20 mouse cellular contexts compared by ENCODE assay signal in the genomic region with DNA sequence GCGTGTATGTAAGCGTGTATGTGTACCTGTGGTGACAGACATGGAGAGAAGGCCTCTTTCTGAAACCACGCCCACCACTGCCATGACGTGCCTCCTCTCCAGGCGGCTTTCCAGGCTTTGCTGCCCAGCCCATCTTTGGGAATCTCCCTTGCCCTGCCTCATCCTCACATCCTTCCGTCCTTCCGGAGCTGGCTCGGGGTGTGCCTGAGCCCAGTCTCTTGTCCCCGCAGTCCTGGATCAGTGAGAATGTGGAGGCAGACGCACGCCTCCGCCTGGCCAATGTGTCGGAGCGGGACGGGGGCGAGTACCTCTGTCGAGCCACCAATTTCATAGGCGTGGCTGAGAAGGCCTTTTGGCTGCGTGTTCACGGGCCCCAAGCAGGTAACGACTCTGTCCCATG. TPM values are rescaled to one million over a fixed set of nuclear protein-coding genes. Genes with fewer than 3 reads are reported as not detected.
A peak's percentile ranks its signal among the peaks of the same experiment; 100 is the strongest.
DNase-seq lines count a peak whose midpoint lies in the region; ATAC-seq and TF ChIP-seq lines count a peak whose summit lies in the region.
"Had no signal": no experiment of that assay in that cellular context is flagged by ENCODE, and none has a peak within 500 bp of the region (broad histone marks: within the 10 kb centered on the region; RNA-seq: fewer than 3 reads in every experiment).

No protein-coding gene starts in this region.

- ATAC-seq in kidney, embryonic 16.5 days (ENCODE audit: low FRiP score, low TSS enrichment): no peak
- ATAC-seq in lung, postnatal 0 days: no peak
- no peak for ATAC-seq in forebrain, embryonic 15.5 days (replicated peaks)

- TF ChIP-seq POLR2A in kidney, adult 2 months (IDR thresholded peaks at IDR 0.05; ENCODE audit: low read depth, low read length): no peak

- TF ChIP-seq CTCF in kidney, adult 2 months (conservative IDR thresholded peaks at IDR 0.05; ENCODE audit: insufficient read depth, insufficient read length, low read depth, low read length): no peak
- no peak for TF ChIP-seq CTCF in lung, postnatal 0 days (IDR thresholded peaks at IDR 0.05)

- H3K36me3 ChIP-seq in kidney, embryonic 16.5 days (ENCODE audit: insufficient read depth, low read length): peaks cover 20% of the 10 kb centered on the region; the same call in 1 of the 2 replicates
- H3K36me3 ChIP-seq in kidney, adult 2 months (ENCODE audit: control insufficient read depth, insufficient read depth, low read length): no peaks in the 10 kb centered on the region; the same call in 1 of the 2 replicates
- peaks cover 54% of the 10 kb centered on the region for H3K36me3 ChIP-seq in lung, postnatal 0 days (ENCODE audit: insufficient read depth, low read length)
- peaks cover 9% of the 10 kb centered on the region; the same call in 1 of the 2 replicates for H3K36me3 ChIP-seq in forebrain, embryonic 15.5 days
- H3K36me3 ChIP-seq: hindbrain, embryonic 15.5 days had no signal

- WGBS in kidney, embryonic 16.5 days: 46% methylated on average over 21 of the region's 21 CpGs
- 69% methylated on average over 21 of the region's 21 CpGs for WGBS in kidney, adult 2 months
- WGBS in lung, postnatal 0 days: 62% methylated on average over 21 of the region's 21 CpGs
- 64% methylated on average over 21 of the region's 21 CpGs for whole genome bisulfite sequencing in forebrain, embryonic 15.5 days

- 0 out of 2 replicates have a peak, but pooled peaks cover 5% of the 10 kb centered on the region for H3K4me1 ChIP-seq in kidney, embryonic 16.5 days (ENCODE audit: insufficient read depth, low read length)
- peaks cover 23% of the 10 kb centered on the region for H3K4me1 ChIP-seq in kidney, adult 2 months (ENCODE audit: control insufficient read depth, insufficient read depth, low read length)
- H3K4me1 ChIP-seq in lung, postnatal 0 days (ENCODE audit: insufficient read depth, low read depth, low read length): no peaks in the 10 kb centered on the region
- H3K4me1 ChIP-seq in forebrain, embryonic 15.5 days: peaks cover 7% of the 10 kb centered on the region

- H3K9me3 ChIP-seq in kidney, embryonic 16.5 days (ENCODE audit: low read length): no peaks in the 10 kb centered on the region
- H3K9me3 ChIP-seq in lung, postnatal 0 days (ENCODE audit: low read length): no peaks in the 10 kb centered on the region
- H3K9me3 ChIP-seq in forebrain, embryonic 15.5 days: no peaks in the 10 kb centered on the region
- H3K9me3 ChIP-seq: heart, embryonic 10.5 days; hindbrain, embryonic 15.5 days; neural tube, embryonic 12.5 days had no signal

- no peak overlapping the region for H3K4me3 ChIP-seq in kidney, embryonic 16.5 days (ENCODE audit: low read length)
- no peak overlapping the region for H3K4me3 ChIP-seq in kidney, adult 2 months (ENCODE audit: insufficient read depth, low read depth, low read length)
- H3K4me3 ChIP-seq in lung, postnatal 0 days (ENCODE audit: low read depth, low read length): no peak overlapping the region
- no peak overlapping the region for H3K4me3 ChIP-seq in forebrain, embryonic 15.5 days
- H3K4me3 ChIP-seq: erythroblast, embryonic 14.5 days; heart, embryonic 10.5 days; hindbrain, embryonic 15.5 days; neural tube, embryonic 12.5 days had no signal

- no peaks in the 10 kb centered on the region for H3K27me3 ChIP-seq in kidney, embryonic 16.5 days (ENCODE audit: insufficient read depth, low read length)
- no peaks in the 10 kb centered on the region for H3K27me3 ChIP-seq in kidney, adult 2 months (replicated peaks; ENCODE audit: control insufficient read depth, insufficient read depth, low read length)
- no peaks in the 10 kb centered on the region for H3K27me3 ChIP-seq in lung, postnatal 0 days (replicated peaks; ENCODE audit: insufficient read depth, low read length)
- H3K27me3 ChIP-seq in forebrain, embryonic 15.5 days: no peaks in the 10 kb centered on the region
- H3K27me3 ChIP-seq: hindbrain, embryonic 15.5 days; neural tube, embryonic 12.5 days had no signal

- H3K9ac ChIP-seq in kidney, embryonic 16.5 days (replicated peaks; ENCODE audit: low read length): no peak overlapping the region
- H3K9ac ChIP-seq in lung, postnatal 0 days (replicated peaks; ENCODE audit: low read depth): no peak overlapping the region
- H3K9ac ChIP-seq in forebrain, embryonic 15.5 days (replicated peaks): no peak overlapping the region
- H3K9ac ChIP-seq: hindbrain, embryonic 15.5 days; liver, embryonic 14.5 days; neural tube, embryonic 12.5 days had no signal

- no peak for DNase-seq in kidney, adult 2 months
- DNase-seq in lung, postnatal 14 days: peak; percentile 30
- DNase-seq in lung, postnatal 0 days (ENCODE audit: low spot score): no peak
- DNase-seq in R1 (ENCODE audit: low read depth, low spot score): peak; percentile 41
- DNase-seq in thymus, postnatal 14 days: no peak
- DNase-seq in heart, postnatal 4 days: no peak
- DNase-seq: adrenal gland, postnatal 25 days; cerebellum, adult 9-11 months; heart, postnatal 14 days; kidney, adult 11 months; kidney, postnatal 4 days; left cerebral cortex, postnatal 4 days; thymus, adult 2 months had no signal

- H3K4me2 ChIP-seq in kidney, embryonic 16.5 days (replicated peaks; ENCODE audit: low read depth, low read length): peak overlapping the region; percentile 21; the same call in 1 of the 2 replicates
- no peak overlapping the region for H3K4me2 ChIP-seq in lung, postnatal 0 days (replicated peaks; ENCODE audit: low read depth, low read length)
- 0 out of 2 replicates have a peak overlapping the region, but pooled peaks have one; percentile 11 for H3K4me2 ChIP-seq in forebrain, embryonic 15.5 days (replicated peaks)
- H3K4me2 ChIP-seq: hindbrain, embryonic 15.5 days; neural tube, embryonic 12.5 days had no signal

- H3K27ac ChIP-seq in kidney, embryonic 16.5 days (ENCODE audit: low read length): no peak overlapping the region
- no peak overlapping the region for H3K27ac ChIP-seq in kidney, adult 2 months (ENCODE audit: insufficient read depth, low read depth, low read length)
- no peak overlapping the region for H3K27ac ChIP-seq in lung, postnatal 0 days (ENCODE audit: low read length)
- no peak overlapping the region; the same call in 1 of the 2 replicates for H3K27ac ChIP-seq in forebrain, embryonic 15.5 days (replicated peaks)
- H3K27ac ChIP-seq: heart, embryonic 10.5 days; hindbrain, embryonic 15.5 days; liver, embryonic 14.5 days; neural tube, embryonic 12.5 days had no signal

- TF ChIP-seq EP300 in lung, postnatal 0 days (IDR thresholded peaks at IDR 0.05): no peak

RNA-seq across cellular contexts. Expression of a gene that starts 9.6 kb away (rescaled TPM):
- 19.1 and 21.9 TPM in 2 replicates for polyA plus RNA-seq in kidney, embryonic 16.5 days (2015; fragmentation: Nextera tagmentation; extraction: Ambion mirVana)
- 63.7 and 94.9 TPM in 2 replicates for polyA plus RNA-seq in kidney, adult 2 months (2012; rRNA removed)
- 67.9 and 72.5 TPM in 2 replicates for polyA plus RNA-seq in lung, postnatal 0 days (2015; fragmentation: Nextera tagmentation; extraction: Ambion mirVana)
- polyA plus RNA-seq in forebrain, embryonic 15.5 days (2015; fragmentation: Nextera tagmentation; extraction: Ambion mirVana): 32.9 and 44.3 TPM in 2 replicates
- 10 to 100 TPM in 1 of 2 experiments, 1 to 10 TPM in 1; 8.6 to 10.5 TPM for total RNA-seq in heart, postnatal 4 days (2021)
- polyA plus RNA-seq: erythroblast, embryonic 14.5 days had no signal

RNA-seq across cellular contexts. Expression of a gene that starts 51.6 kb away (rescaled TPM):
- polyA plus RNA-seq in kidney, embryonic 16.5 days (2015; fragmentation: Nextera tagmentation; extraction: Ambion mirVana): 47.0 and 49.5 TPM in 2 replicates
- polyA plus RNA-seq in kidney, adult 2 months (2012; rRNA removed): 85.1 and 91.6 TPM in 2 replicates
- 39.1 and 40.1 TPM in 2 replicates for polyA plus RNA-seq in lung, postnatal 0 days (2015; fragmentation: Nextera tagmentation; extraction: Ambion mirVana)
- 69.5 and 72.3 TPM in 2 replicates for polyA plus RNA-seq in forebrain, embryonic 15.5 days (2015; fragmentation: Nextera tagmentation; extraction: Ambion mirVana)
- 100 to 1,000 TPM; 101 to 103 TPM for total RNA-seq in heart, postnatal 4 days (2021)

Comparison
In these comparisons a context has a peak if more than half of its experiments do, and no peak if none do; other contexts are left out.
1. DNase-seq: peak in lung, postnatal 14 days (single experiment) and R1 (single experiment); none in kidney, adult 2 months (single experiment), lung, postnatal 0 days (single experiment), thymus, postnatal 14 days (single experiment) and heart, postnatal 4 days (single experiment).